In the genomic region with DNA sequence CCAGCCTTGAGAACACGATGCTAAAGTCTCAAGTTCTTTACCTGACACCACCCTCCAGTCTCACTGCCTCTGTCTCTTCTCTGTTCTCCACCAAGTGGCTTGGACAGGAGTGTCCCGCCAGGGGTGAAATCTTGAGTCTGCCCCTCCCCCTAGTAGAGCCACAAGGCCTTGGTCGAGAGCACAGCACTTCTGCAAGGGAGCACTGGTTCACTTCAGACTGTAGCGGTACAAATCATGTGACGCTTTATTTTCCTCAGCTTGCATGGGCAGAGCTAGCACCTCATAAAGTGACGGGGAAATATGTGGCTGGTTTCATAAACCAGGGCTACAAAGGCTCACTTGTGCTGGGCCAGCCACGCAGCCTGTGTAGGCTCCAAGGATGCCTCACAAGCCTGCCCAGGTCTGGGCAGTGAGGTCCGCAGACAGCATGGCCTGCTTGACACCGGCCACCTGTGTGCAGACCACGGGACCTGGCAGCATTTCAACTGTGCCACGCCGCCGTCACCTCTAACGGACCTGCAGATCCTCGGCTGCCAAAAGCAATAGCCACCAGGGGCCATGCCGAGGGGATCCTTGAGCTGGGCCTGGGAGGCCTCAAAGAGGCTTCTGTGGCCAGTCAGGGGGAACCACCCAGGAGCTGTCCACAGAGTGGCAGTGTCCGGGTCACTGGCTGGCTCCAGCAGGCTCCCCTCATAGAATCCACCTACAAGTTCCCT, we compare ENCODE assay signal across 9 mouse cellular contexts. TPM values are rescaled to one million over a fixed set of nuclear protein-coding genes. Genes with fewer than 3 reads are reported as not detected.
DNase-seq lines count a peak whose midpoint lies in the region; ATAC-seq and TF ChIP-seq lines count a peak whose summit lies in the region.
"Had no signal": no experiment of that assay in that cellular context is flagged by ENCODE, and none has a peak within 500 bp of the region (broad histone marks: within the 10 kb centered on the region; RNA-seq: fewer than 3 reads in every experiment).

No protein-coding gene starts in this region.

- H3K4me3 ChIP-seq in liver, adult 2 months (ENCODE audit: insufficient read depth, low read depth, low read length) = no peak overlapping the region
- H3K4me3 ChIP-seq in liver, postnatal 0 days (ENCODE audit: low read depth, low read length) = no peak overlapping the region
- H3K4me3 ChIP-seq in embryonic facial prominence, embryonic 12.5 days = no peak overlapping the region
- no peak overlapping the region for H3K4me3 ChIP-seq in midbrain, embryonic 13.5 days (replicated peaks)
- H3K4me3 ChIP-seq: stomach, embryonic 15.5 days had no signal

- H3K9me3 ChIP-seq in liver, postnatal 0 days (ENCODE audit: low read length) = no peaks in the 10 kb centered on the region
- H3K9me3 ChIP-seq in embryonic facial prominence, embryonic 12.5 days = no peaks in the 10 kb centered on the region
- H3K9me3 ChIP-seq in midbrain, embryonic 13.5 days = no peaks in the 10 kb centered on the region
- H3K9me3 ChIP-seq: stomach, embryonic 15.5 days had no signal

- H3K79me2 ChIP-seq in liver, adult 2 months (ENCODE audit: control insufficient read depth, insufficient read depth, low read length) = peaks cover 7% of the 10 kb centered on the region; the same call in 1 of the 2 replicates

- peak; percentile 52 for DNase-seq in liver, adult 2 months (ENCODE audit: extremely low read depth, low read depth, low spot score)
- no peak for DNase-seq in liver, postnatal 0 days
- DNase-seq in kidney, adult 18-20 months = peak; percentile 81
- DNase-seq in frontal cortex, adult 2 months (ENCODE audit: extremely low spot score in 1 of 2, low spot score in 1 of 2) = no peak
- no peak for DNase-seq in cerebellum, adult 9-11 months

- no peak for TF ChIP-seq CTCF in liver, adult 2 months (IDR thresholded peaks at IDR 0.05; ENCODE audit: low read depth, low read length)
- TF ChIP-seq CTCF in liver, postnatal 0 days (IDR thresholded peaks at IDR 0.05; ENCODE audit: low read depth) = no peak

- H3K27ac ChIP-seq in liver, adult 2 months (replicated peaks; ENCODE audit: insufficient read depth, low read depth, low read length) = no peak overlapping the region
- no peak overlapping the region for H3K27ac ChIP-seq in liver, postnatal 0 days (ENCODE audit: low read depth)
- peak overlapping the region; percentile 65 for H3K27ac ChIP-seq in embryonic facial prominence, embryonic 12.5 days
- H3K27ac ChIP-seq in midbrain, embryonic 13.5 days = no peak overlapping the region
- H3K27ac ChIP-seq: stomach, embryonic 15.5 days had no signal

- H3K4me1 ChIP-seq in liver, adult 2 months (ENCODE audit: control insufficient read depth, insufficient read depth, low read length) = peaks cover 15% of the 10 kb centered on the region
- peaks cover 12% of the 10 kb centered on the region for H3K4me1 ChIP-seq in liver, postnatal 0 days (ENCODE audit: insufficient read depth)
- peaks cover 36% of the 10 kb centered on the region for H3K4me1 ChIP-seq in embryonic facial prominence, embryonic 12.5 days
- peaks cover 56% of the 10 kb centered on the region for H3K4me1 ChIP-seq in midbrain, embryonic 13.5 days (replicated peaks)

- ATAC-seq in liver, postnatal 0 days = no peak
- 0 out of 2 replicates have a peak, but pooled peaks have one; percentile 37 for ATAC-seq in embryonic facial prominence, embryonic 12.5 days (ENCODE audit: insufficient number of reproducible peaks, insufficient read depth, low FRiP score, low TSS enrichment)
- ATAC-seq in midbrain, embryonic 13.5 days = no peak
- ATAC-seq: Patski had no signal

- H3K27me3 ChIP-seq in liver, adult 2 months (ENCODE audit: control insufficient read depth, insufficient read depth, low read length) = no peaks in the 10 kb centered on the region
- no peaks in the 10 kb centered on the region for H3K27me3 ChIP-seq in liver, postnatal 0 days (ENCODE audit: insufficient read depth, low read length)
- no peaks in the 10 kb centered on the region for H3K27me3 ChIP-seq in embryonic facial prominence, embryonic 12.5 days
- no peaks in the 10 kb centered on the region for H3K27me3 ChIP-seq in midbrain, embryonic 13.5 days
- H3K27me3 ChIP-seq: Patski; stomach, embryonic 15.5 days had no signal

- TF ChIP-seq POLR2A in liver, adult 2 months (IDR thresholded peaks at IDR 0.05; ENCODE audit: extremely low read depth, insufficient read depth, low read length) = no peak

- H3K36me3 ChIP-seq in liver, adult 2 months (ENCODE audit: control insufficient read depth, insufficient read depth, low read length) = no peaks in the 10 kb centered on the region
- H3K36me3 ChIP-seq in liver, postnatal 0 days (replicated peaks; ENCODE audit: insufficient read depth, low read length) = no peaks in the 10 kb centered on the region
- no peaks in the 10 kb centered on the region for H3K36me3 ChIP-seq in embryonic facial prominence, embryonic 12.5 days
- 0 out of 2 replicates have a peak, but pooled peaks cover 3% of the 10 kb centered on the region for H3K36me3 ChIP-seq in midbrain, embryonic 13.5 days
- H3K36me3 ChIP-seq: stomach, embryonic 15.5 days had no signal

- WGBS in liver, adult 2 months = 79% methylated on average over 17 of the region's 17 CpGs
- 72% methylated on average over 17 of the region's 17 CpGs for WGBS in liver, postnatal 0 days (ENCODE audit: insufficient replicate concordance)
- 65% methylated on average over 17 of the region's 17 CpGs for WGBS in embryonic facial prominence, embryonic 12.5 days
- 57% methylated on average over 17 of the region's 17 CpGs for WGBS in midbrain, embryonic 13.5 days

- TF ChIP-seq EP300 in liver, postnatal 0 days (IDR thresholded peaks at IDR 0.05; ENCODE audit: low read depth) = no peak

- H3K4me2 ChIP-seq in liver, postnatal 0 days (ENCODE audit: low read depth, low read length) = no peak overlapping the region
- H3K4me2 ChIP-seq in embryonic facial prominence, embryonic 12.5 days (replicated peaks) = no peak overlapping the region
- no peak overlapping the region for H3K4me2 ChIP-seq in midbrain, embryonic 13.5 days (replicated peaks)
- H3K4me2 ChIP-seq: stomach, embryonic 15.5 days had no signal

- H3K9ac ChIP-seq in liver, adult 2 months (ENCODE audit: low read depth, low read length) = no peak overlapping the region
- H3K9ac ChIP-seq in liver, postnatal 0 days (replicated peaks) = no peak overlapping the region
- H3K9ac ChIP-seq in embryonic facial prominence, embryonic 12.5 days = 0 out of 2 replicates have a peak overlapping the region, but pooled peaks have one; percentile 1
- H3K9ac ChIP-seq in midbrain, embryonic 13.5 days (replicated peaks) = peak overlapping the region; percentile 28; the same call in 1 of the 2 replicates
- H3K9ac ChIP-seq: stomach, embryonic 15.5 days had no signal

RNA-seq across cellular contexts. Expression of gene Spsb4, which starts 56.5 kb away (rescaled TPM):
- total RNA-seq in liver, adult 2 months (2014; rRNA removed) = 1.5 and 2.1 TPM in 2 replicates
- 2.9 and 3.5 TPM in 2 replicates for polyA plus RNA-seq in liver, adult 2 months (2012; rRNA removed)
- polyA plus RNA-seq in liver, postnatal 0 days (2015; fragmentation: Nextera tagmentation; extraction: Ambion mirVana) = 0.99 and 1.0 TPM in 2 replicates
- 35.2 and 36.8 TPM in 2 replicates for polyA plus RNA-seq in embryonic facial prominence, embryonic 12.5 days (2016; fragmentation: Nextera tagmentation; extraction: Ambion mirVana)
- polyA plus RNA-seq in midbrain, embryonic 13.5 days (2015; fragmentation: Nextera tagmentation; extraction: Ambion mirVana) = 64.2 and 64.9 TPM in 2 replicates
- polyA plus RNA-seq in frontal cortex, adult 2 months (2012; rRNA removed) = 9.1 and 11.9 TPM in 2 replicates

Comparison
In these comparisons a context has a peak if more than half of its experiments do, and no peak if none do; other contexts are left out.
1. DNase-seq: peak in liver, adult 2 months (single experiment) and kidney, adult 18-20 months (single experiment); none in liver, postnatal 0 days (single experiment), frontal cortex, adult 2 months (0 of 2) and cerebellum, adult 9-11 months (single experiment).
2. H3K9ac ChIP-seq: peak in embryonic facial prominence, embryonic 12.5 days (single experiment) and midbrain, embryonic 13.5 days (single experiment); none in liver, adult 2 months (single experiment) and liver, postnatal 0 days (single experiment).